Mouse (Mus musculus) myocyte (in vitro differentiated cells): ENCODE data around the gene Cbx1. TPM values are rescaled to one million over a fixed set of nuclear protein-coding genes. Genes with fewer than 3 reads are reported as not detected.

ENCODE experiments used
- H3K27me3 ChIP-seq: one replicate; pipeline ENCODE4 v1.6.1; 2011; ENCODE audit not compliant: control insufficient read depth, insufficient read depth, insufficient read length
- H3K36me3 ChIP-seq: one replicate; pipeline ENCODE4 v1.6.1; 2011; ENCODE audit not compliant: control insufficient read depth, insufficient read depth
- H3K4me2 ChIP-seq: one replicate; pipeline ENCODE4 v1.6.1; 2011; ENCODE audit warnings: low read depth, control low read depth
- H3K4me3 ChIP-seq: one replicate; pipeline ENCODE4 v1.5.1; 2011; ENCODE audit warnings: mild to moderate bottlenecking, control low read depth, moderate library complexity
- H3K79me2 ChIP-seq: one replicate; pipeline ENCODE4 v1.6.1; 2011; ENCODE audit not compliant: control insufficient read depth, insufficient read depth
- H3ac ChIP-seq: one replicate; pipeline ENCODE4 v1.6.1; 2011; ENCODE audit not compliant: control insufficient read depth, insufficient read length
- MAX ChIP-seq: IDR thresholded peaks from one replicate; pipeline ENCODE4 v1.6.1; 2011; ENCODE audit warnings: low read depth, mild to moderate bottlenecking, control low read depth
- MYOD1 ChIP-seq, 3 experiments: IDR thresholded peaks; one replicate each; pipeline ENCODE4 v1.6.1; 2011; ENCODE audit warnings: control low read depth in 2 of 3, low read depth in 2 of 3, mild to moderate bottlenecking in 2 of 3, moderate library complexity in 1 of 3; ENCODE audit not compliant: insufficient read length in 2 of 3, control insufficient read depth in 1 of 3
- MYOG ChIP-seq, 3 experiments: IDR thresholded peaks; one replicate each; pipeline ENCODE4 v1.6.1; 2011; ENCODE audit warnings: control low read depth in 2 of 3, low read depth in 2 of 3, mild to moderate bottlenecking in 2 of 3; ENCODE audit not compliant: insufficient read length in 2 of 3, control insufficient read depth in 1 of 3, insufficient read depth in 1 of 3
- SRF ChIP-seq: IDR thresholded peaks from one replicate; pipeline ENCODE4 v1.6.1; 2011; ENCODE audit warnings: low read depth; ENCODE audit not compliant: control insufficient read depth, insufficient read length
- TCF3 ChIP-seq: IDR thresholded peaks from one replicate; pipeline ENCODE4 v1.6.1; 2011; ENCODE audit warnings: low read depth, control low read depth; ENCODE audit not compliant: insufficient read length
- polyA plus RNA-seq: library from polyadenylated mRNA; unstranded; fragments of >200 nt; fragmentation: generic; extraction: Trizol; gene quantifications from one replicate; pipeline ENCODE4 v1.2.1, GENCODE M21; 2012; ENCODE audit warnings: missing spikeins

The Cbx1 gene
- polyA plus RNA-seq, 1 experiment: 34.6 TPM

- H3K4me2 ChIP-seq: no peak overlapping the region
- H3K4me3 ChIP-seq: no peak overlapping the region
- no peak overlapping the region for H3ac ChIP-seq
- H3K27me3 ChIP-seq: no peaks in the 10 kb centered on the region
- TF ChIP-seq MYOG (IDR thresholded peaks at IDR 0.05; ENCODE audit: control insufficient read depth in 1 of 3, insufficient read depth in 1 of 3, insufficient read length in 2 of 3, low read depth in 2 of 3) (no peak), MYOD1 (IDR thresholded peaks at IDR 0.05; ENCODE audit: control insufficient read depth in 1 of 3, insufficient read length in 2 of 3, low read depth in 2 of 3) (no peak), TCF3 (no peak), MAX (no peak), SRF (no peak)
- H3K36me3 ChIP-seq: no peaks in the 10 kb centered on the region
- H3K79me2 ChIP-seq: no peaks in the 10 kb centered on the region
Measured at GRCm38 (mm10) chr11:96857446-96857845, 68.5 kb downstream of the Cbx1 start.

Other genes with a start within 250 kb of the Cbx1 start
- 18.4 TPM for gene Snx11, start 11.6 kb upstream of the Cbx1 start, polyA plus RNA-seq
- gene Nfe2l1, start 40.8 kb downstream of the Cbx1 start, polyA plus RNA-seq: 518 TPM
- gene Copz2, start 60.7 kb downstream of the Cbx1 start, polyA plus RNA-seq: 120 TPM
- gene Cdk5rap3, start 127.4 kb downstream of the Cbx1 start, polyA plus RNA-seq: 65.8 TPM
- 0.07 TPM for gene Prr15l, start 139.0 kb downstream of the Cbx1 start, polyA plus RNA-seq
- 7.5 TPM for gene Pnpo, start 154.9 kb downstream of the Cbx1 start, polyA plus RNA-seq
- gene Sp2, start 193.8 kb downstream of the Cbx1 start, polyA plus RNA-seq: 11.5 TPM
- 6.0 TPM for gene Sp6, start 224.3 kb downstream of the Cbx1 start, polyA plus RNA-seq
- 22.4 TPM for gene Scrn2, start 240.8 kb downstream of the Cbx1 start, polyA plus RNA-seq